Mouse (Mus musculus): ENCODE data around the gene Pigm.

DNA sequence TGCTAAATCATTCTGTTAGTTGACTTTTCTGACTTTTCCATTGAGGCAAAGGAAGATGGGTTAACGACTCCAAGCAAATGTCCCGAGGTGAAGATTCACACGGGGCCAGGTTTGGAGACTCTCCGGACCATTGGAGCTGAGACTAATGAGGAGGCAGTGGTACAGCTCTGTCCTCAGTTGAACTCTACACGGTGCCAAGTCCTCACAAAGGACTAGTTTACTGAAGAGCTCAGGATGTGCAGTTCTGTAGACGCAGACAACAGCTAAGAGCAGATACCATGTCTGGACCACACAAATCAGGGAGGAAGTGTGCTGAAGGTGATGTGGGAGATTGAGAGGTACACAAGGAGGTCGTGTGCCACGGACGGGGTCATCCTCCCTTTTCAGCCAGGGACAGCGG, 18.0 kb upstream of the Pigm start:
- TF ChIP-seq CTCF (IDR thresholded peaks at IDR 0.05; ENCODE audit: control insufficient read depth, insufficient read depth, insufficient replicate concordance, low read depth, low read length) = no peak
- TF ChIP-seq POLR2A (IDR thresholded peaks at IDR 0.05; ENCODE audit: control insufficient read depth, low read depth, low read length) = no peak

Data from testis, adult 2 months (tissue).